Mouse (Mus musculus) megakaryocyte, embryonic 14.5 days (primary cell): ENCODE measurements around the gene Rbm7. TPM values are rescaled to one million over a fixed set of nuclear protein-coding genes. Genes with fewer than 3 reads are reported as not detected.

Source experiments
- H3K27me3 ChIP-seq: replicated peaks from 2 replicates; pipeline ENCODE3; 2012; ENCODE audit warnings: inconsistent platforms
- H3K36me3 ChIP-seq: replicated peaks from 2 replicates; pipeline ENCODE3; 2012; ENCODE audit warnings: low read length, inconsistent platforms, mixed read lengths
- H3K4me1 ChIP-seq: 2 replicates; pipeline ENCODE4 v1.6.1; 2012; ENCODE audit warnings: inconsistent platforms
- H3K4me3 ChIP-seq: replicated peaks from 2 replicates; pipeline ENCODE3; 2012; ENCODE audit warnings: moderate library complexity, mild to moderate bottlenecking, inconsistent platforms
- H3K9me3 ChIP-seq: 2 replicates; pipeline ENCODE4 v1.6.1; 2012; ENCODE audit warnings: inconsistent platforms
- FLI1 ChIP-seq: IDR thresholded peaks from 2 replicates; pipeline ENCODE4 v1.6.1; 2012; ENCODE audit warnings: low read length, inconsistent platforms, mixed read lengths
- GATA1 ChIP-seq: IDR thresholded peaks from 3 replicates; pipeline ENCODE4 v1.6.1; 2012; ENCODE audit warnings: mixed read lengths, low read length, inconsistent platforms, borderline replicate concordance
- polyA plus RNA-seq: library from polyadenylated mRNA; stranded (reverse); fragments of >175 nt; gene quantifications from 2 replicates; pipeline ENCODE4 v1.2.3, GENCODE M21; 2012; ENCODE audit warnings: low replicate concordance; ENCODE audit not compliant: insufficient read depth

The Rbm7 gene
- polyA plus RNA-seq, 1 experiment, result 17.8 TPM

- no peaks in the 10 kb centered on the region for H3K27me3 ChIP-seq
- TF ChIP-seq FLI1 (no peak), GATA1 (no peak)
- no peak overlapping the region for H3K4me3 ChIP-seq
- H3K9me3 ChIP-seq, result no peaks in the 10 kb centered on the region
- H3K36me3 ChIP-seq, result no peaks in the 10 kb centered on the region
- peaks cover 7% of the 10 kb centered on the region; the same call in 1 of the 2 replicates for H3K4me1 ChIP-seq
These were observed 22.5 kb upstream of the Rbm7 start for GRCm38 (mm10) chr9:48517372-48518130.

DNA sequence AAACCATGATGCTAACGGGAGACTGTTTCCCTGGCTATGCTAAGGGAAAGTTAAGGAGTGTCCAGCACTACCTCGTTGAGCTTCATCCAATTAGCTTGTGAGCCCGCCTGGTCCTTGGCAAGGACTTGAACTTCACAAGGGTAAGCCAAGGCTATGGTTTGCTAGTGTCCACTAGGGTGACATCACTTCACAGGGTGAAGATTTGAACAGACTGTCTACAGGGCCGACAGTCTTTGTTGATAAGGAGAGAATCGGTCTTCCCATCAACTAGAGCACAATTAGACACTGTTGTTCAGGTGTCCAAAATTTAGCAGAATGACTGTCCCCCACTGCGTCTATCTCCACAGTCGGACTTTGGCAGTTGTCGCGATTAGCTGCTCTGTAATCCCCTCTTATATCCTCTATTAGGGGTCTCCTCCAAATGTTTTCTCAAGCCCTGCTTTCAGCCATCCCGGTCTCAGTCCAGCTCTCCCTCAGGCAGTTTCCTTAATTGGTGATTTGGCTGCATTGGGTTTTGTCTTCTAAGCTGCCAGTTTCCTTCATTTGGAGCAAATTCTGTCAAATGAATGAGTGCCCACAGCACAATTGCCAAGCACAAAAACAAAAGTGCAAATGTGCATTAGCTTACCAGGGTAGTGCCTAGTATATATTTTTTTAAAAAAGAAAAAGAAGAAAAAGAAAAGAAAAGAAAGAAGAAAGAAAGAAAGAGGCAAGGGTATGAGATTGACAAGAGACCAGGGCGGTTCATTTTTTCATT is 21.7 kb upstream of the Rbm7 start:
- Histone ChIP-seq H3K36me3 (no peaks in the 10 kb centered on the region), H3K4me1 (peaks cover 7% of the 10 kb centered on the region; the same call in 1 of the 2 replicates), H3K27me3 (no peaks in the 10 kb centered on the region), H3K4me3 (no peak overlapping the region), H3K9me3 (no peaks in the 10 kb centered on the region)
- TF ChIP-seq GATA1 (no peak), FLI1 (no peak)

GRCm38 (mm10) chr9:48515332-48515731 is 20.2 kb upstream of the Rbm7 start:
- H3K36me3 ChIP-seq, result no peaks in the 10 kb centered on the region
- H3K4me1 ChIP-seq, result peaks cover 7% of the 10 kb centered on the region; the same call in 1 of the 2 replicates
- 0 out of 2 replicates have a peak, but pooled peaks cover 2% of the 10 kb centered on the region for H3K9me3 ChIP-seq
- H3K4me3 ChIP-seq, result no peak overlapping the region
- TF ChIP-seq FLI1 (no peak), GATA1 (no peak)
- no peaks in the 10 kb centered on the region for H3K27me3 ChIP-seq

- TF ChIP-seq GATA1 (no peak), FLI1 (no peak)
- H3K4me3 ChIP-seq, result no peak overlapping the region
These were observed 15.0 kb upstream of the Rbm7 start for GRCm38 (mm10) chr9:48510134-48510533.

GRCm38 (mm10) chr9:48504741-48505365 is 9.8 kb upstream of the Rbm7 start:
- no peak for TF ChIP-seq GATA1
- no peak for TF ChIP-seq FLI1
- Histone ChIP-seq H3K4me1 (no peaks in the 10 kb centered on the region), H3K9me3 (peaks cover 14% of the 10 kb centered on the region), H3K4me3 (no peak overlapping the region), H3K27me3 (peaks cover 11% of the 10 kb centered on the region), H3K36me3 (no peaks in the 10 kb centered on the region)

More at GRCm38 (mm10) chr9:48510134-48510533, 15.0 kb upstream of the Rbm7 start:
- no peaks in the 10 kb centered on the region for H3K36me3 ChIP-seq
- H3K9me3 ChIP-seq, result peaks cover 21% of the 10 kb centered on the region
- H3K4me1 ChIP-seq, result peaks cover 2% of the 10 kb centered on the region; the same call in 1 of the 2 replicates
- H3K27me3 ChIP-seq, result peaks cover 4% of the 10 kb centered on the region

DNA sequence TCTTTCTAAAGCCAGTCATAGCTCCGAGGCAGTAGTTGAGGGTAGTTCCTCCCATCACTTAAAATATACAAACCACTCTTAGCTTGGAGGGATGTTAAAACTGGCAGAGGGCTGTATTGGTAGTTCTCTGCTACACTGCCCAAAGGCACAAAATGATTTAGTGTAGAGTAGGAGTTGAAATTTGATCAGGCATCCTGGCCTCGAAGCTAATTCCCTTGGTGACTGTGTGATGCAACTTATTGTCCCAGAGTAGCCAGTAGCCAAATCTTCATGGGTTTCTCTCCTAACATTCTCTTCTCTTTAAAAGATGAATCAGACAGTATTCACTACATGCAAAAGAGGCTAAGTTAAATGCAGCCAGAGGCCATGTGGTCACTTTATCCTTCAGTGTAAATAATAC is 7.9 kb upstream of the Rbm7 start:
- H3K36me3 ChIP-seq, result no peaks in the 10 kb centered on the region
- no peaks in the 10 kb centered on the region; the same call in 1 of the 2 replicates for H3K4me1 ChIP-seq
- peaks cover 13% of the 10 kb centered on the region for H3K27me3 ChIP-seq
- no peaks in the 10 kb centered on the region for H3K9me3 ChIP-seq
- no peak for TF ChIP-seq FLI1
- TF ChIP-seq GATA1, result no peak
- no peak overlapping the region for H3K4me3 ChIP-seq

GRCm38 (mm10) chr9:48501192-48501591 is 6.1 kb upstream of the Rbm7 start:
- TF ChIP-seq FLI1 (no peak), GATA1 (no peak)
- no peaks in the 10 kb centered on the region for H3K9me3 ChIP-seq
- H3K36me3 ChIP-seq, result no peaks in the 10 kb centered on the region
- peaks cover 13% of the 10 kb centered on the region for H3K27me3 ChIP-seq
- H3K4me1 ChIP-seq, result peaks cover 1% of the 10 kb centered on the region
- H3K4me3 ChIP-seq, result no peak overlapping the region

DNA sequence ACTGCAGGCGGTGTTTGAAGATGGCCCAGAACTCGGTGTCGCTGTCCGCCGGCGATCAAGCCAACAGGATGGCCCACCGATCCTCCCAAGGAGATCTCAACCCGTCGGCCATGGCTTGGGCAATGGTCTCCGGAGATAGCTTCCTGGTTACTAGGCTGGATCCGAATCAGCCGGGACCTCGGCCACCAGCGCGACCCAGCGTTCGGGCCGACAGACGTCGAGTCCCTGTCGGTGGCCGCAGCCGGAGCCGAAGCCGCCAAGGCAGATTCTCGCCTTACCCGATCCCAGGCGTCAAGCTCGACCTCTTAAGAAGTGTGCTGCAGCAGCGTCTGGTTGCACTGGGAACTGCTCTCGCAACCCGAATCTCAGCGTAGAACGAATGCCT is 441 bp upstream of the Rbm7 start:
- Histone ChIP-seq H3K4me3 (peak overlapping the region; percentile 96), H3K9me3 (no peaks in the 10 kb centered on the region), H3K4me1 (peaks cover 30% of the 10 kb centered on the region), H3K27me3 (peaks cover 4% of the 10 kb centered on the region), H3K36me3 (peaks cover 33% of the 10 kb centered on the region)
- TF ChIP-seq FLI1 (no peak), GATA1 (no peak)

GRCm38 (mm10) chr9:48481214-48482134 is 13.6 kb downstream of the Rbm7 start:
- no peaks in the 10 kb centered on the region for H3K27me3 ChIP-seq
- peaks cover 49% of the 10 kb centered on the region for H3K4me1 ChIP-seq
- peaks cover 47% of the 10 kb centered on the region for H3K36me3 ChIP-seq
- no peaks in the 10 kb centered on the region for H3K9me3 ChIP-seq
- no peak for TF ChIP-seq FLI1
- no peak for TF ChIP-seq GATA1
- H3K4me3 ChIP-seq, result peak overlapping the region; percentile 100
